Mouse (Mus musculus) hindbrain, embryonic 15.5 days (tissue): Measurements from ENCODE around the gene P2ry12. TPM values are rescaled to one million over a fixed set of nuclear protein-coding genes. Genes with fewer than 3 reads are reported as not detected.
A peak's percentile ranks its signal among the peaks of the same experiment; 100 is the strongest.

Experiments
- ATAC-seq: fragments of 200-750 bp; cut with Nextera tagmentation; 2 replicates; pipeline ENCODE4 v1.8.0; 2017; ENCODE audit warnings: low read depth, moderate number of reproducible peaks, moderate TSS enrichment; ENCODE audit not compliant: low FRiP score
- H3K27ac ChIP-seq: fragments of 300-500 bp; sonication (generic); replicated peaks from 2 replicates; pipeline ENCODE4 v1.5.1; 2015; ENCODE audit warnings: mild to moderate bottlenecking, inconsistent platforms
- H3K27me3 ChIP-seq: fragments of 300-500 bp; sonication (generic); 2 replicates; pipeline ENCODE4 v1.6.1; 2015; ENCODE audit warnings: control low read depth, inconsistent platforms
- H3K36me3 ChIP-seq: fragments of 300-500 bp; sonication (generic); 2 replicates; pipeline ENCODE4 v1.6.1; 2015; ENCODE audit warnings: control low read depth, inconsistent platforms
- H3K4me1 ChIP-seq: fragments of 300-500 bp; sonication (generic); replicated peaks from 2 replicates; pipeline ENCODE4 v1.6.1; 2015; ENCODE audit warnings: control low read depth, inconsistent platforms
- H3K4me2 ChIP-seq: fragments of 300-500 bp; sonication (generic); 2 replicates; pipeline ENCODE4 v1.6.1; 2015; ENCODE audit warnings: moderate library complexity, mild to moderate bottlenecking, inconsistent platforms
- H3K4me3 ChIP-seq: fragments of 300-500 bp; sonication (generic); 2 replicates; pipeline ENCODE4 v1.5.1; 2015; ENCODE audit warnings: mild to moderate bottlenecking, inconsistent platforms
- H3K9ac ChIP-seq: fragments of 300-500 bp; sonication (generic); 2 replicates; pipeline ENCODE4 v1.6.1; 2015; ENCODE audit warnings: inconsistent platforms
- H3K9me3 ChIP-seq: fragments of 300-500 bp; sonication (generic); 2 replicates; pipeline ENCODE4 v1.6.1; 2016; ENCODE audit warnings: control low read depth, inconsistent platforms
- WGBS: fragments of 180-500 bp; shearing (Covaris S2); methylation state at CpG from one replicate; pipeline ENCODE4 v1.1.7; 2015; 5-methylcytosine and 5-hydroxymethylcytosine counted together
- polyA plus RNA-seq: library from polyadenylated mRNA; unstranded; fragments of >200 nt; fragmentation: Nextera tagmentation; extraction: Ambion mirVana; gene quantifications from 2 replicates; pipeline ENCODE4 v1.2.1, GENCODE M21; 2015

The P2ry12 gene
- polyA plus RNA-seq, 1 experiment from 2014 or later, result 8.4 TPM

DNA sequence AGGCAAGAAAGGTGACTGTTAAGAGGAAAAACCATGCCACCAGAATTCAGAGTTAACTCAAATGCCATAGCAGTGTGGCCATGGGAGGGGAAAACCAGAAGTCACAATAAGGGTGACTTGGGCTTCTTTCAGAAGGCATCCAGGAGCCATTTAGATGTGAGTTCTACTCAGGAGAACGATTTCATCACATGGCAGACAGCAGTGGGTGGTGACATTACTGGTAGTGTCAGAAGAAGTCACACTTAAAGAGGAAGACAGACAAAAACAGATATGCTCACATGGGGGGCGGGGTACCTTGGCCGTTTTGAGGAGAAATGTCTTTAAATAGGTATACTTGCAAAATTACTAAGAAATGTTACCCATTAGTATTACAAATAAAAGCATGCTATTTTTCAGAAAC lies 1.3 kb upstream of the P2ry12 start:
- Histone ChIP-seq H3K27me3 (no peaks in the 10 kb centered on the region), H3K36me3 (peaks cover 7% of the 10 kb centered on the region), H3K4me2 (no peak overlapping the region), H3K4me3 (no peak overlapping the region), H3K9me3 (no peaks in the 10 kb centered on the region), H3K9ac (no peak overlapping the region), H3K4me1 (peaks cover 3% of the 10 kb centered on the region; the same call in 1 of the 2 replicates), H3K27ac (no peak overlapping the region)
- ATAC-seq, result no peak
- 79% methylated on average over 3 of the region's 3 CpGs for WGBS

DNA sequence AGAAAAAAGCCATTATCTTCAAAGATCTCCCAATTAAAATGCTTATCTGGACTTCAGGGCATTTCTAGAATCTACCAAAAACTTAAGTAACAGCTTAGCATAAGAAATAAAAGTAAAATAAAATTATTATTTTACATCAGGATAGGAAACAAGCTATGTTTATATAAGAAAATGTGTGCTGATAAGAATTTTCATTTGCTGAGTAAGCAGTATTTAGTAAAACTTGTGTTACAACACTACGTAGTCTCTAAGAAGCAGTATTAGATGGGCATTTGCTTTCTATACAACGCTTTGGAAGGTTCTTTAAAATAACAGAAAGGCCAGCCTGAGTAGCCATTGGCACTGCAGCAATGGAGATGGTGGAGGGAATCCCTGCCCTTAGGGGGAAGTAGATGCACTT lies 746 bp upstream of the P2ry12 start:
- H3K27me3 ChIP-seq, result no peaks in the 10 kb centered on the region
- H3K4me3 ChIP-seq, result no peak overlapping the region
- H3K4me1 ChIP-seq, result peaks cover 3% of the 10 kb centered on the region; the same call in 1 of the 2 replicates
- H3K27ac ChIP-seq, result no peak overlapping the region
- H3K9ac ChIP-seq, result no peak overlapping the region
- no peak for ATAC-seq
- WGBS, result 91% methylated on average over 2 of the region's 2 CpGs
- H3K36me3 ChIP-seq, result peaks cover 5% of the 10 kb centered on the region
- H3K9me3 ChIP-seq, result no peaks in the 10 kb centered on the region
- no peak overlapping the region for H3K4me2 ChIP-seq

DNA sequence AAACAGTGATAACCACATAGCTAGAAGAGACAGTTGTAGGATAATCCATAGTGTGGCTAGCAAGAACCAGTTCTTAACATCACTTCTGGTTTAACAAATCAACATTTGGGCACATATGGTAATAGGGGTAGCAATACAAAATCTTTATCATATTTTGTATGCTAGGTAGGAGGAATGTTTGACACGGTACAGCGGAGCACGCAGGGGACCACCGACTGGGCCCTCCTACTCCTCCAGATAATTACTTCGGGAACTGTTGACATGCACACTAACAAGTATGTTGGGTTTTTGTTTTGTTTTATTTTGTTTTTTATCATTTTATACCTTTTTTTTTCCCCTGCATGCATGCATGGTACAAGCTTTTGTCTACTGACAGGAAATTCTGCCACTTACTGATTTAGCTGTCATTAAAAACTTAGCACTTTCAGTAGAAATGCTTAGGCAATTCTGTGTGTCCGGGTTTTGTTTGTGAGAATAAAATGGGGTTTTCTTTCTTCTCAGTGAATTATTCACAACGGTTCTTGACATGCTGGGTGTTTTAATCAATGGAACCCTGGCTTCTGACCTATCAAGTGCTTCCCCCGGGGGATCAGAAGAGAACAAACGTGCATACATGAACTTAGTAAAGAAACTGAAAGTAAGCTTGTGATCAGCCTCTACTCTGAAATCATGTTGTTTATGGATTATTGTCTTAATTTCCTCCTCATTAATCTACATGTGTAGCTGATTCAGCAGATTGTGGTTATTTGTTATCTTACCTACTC lies 780 bp downstream of the P2ry12 start:
- ATAC-seq, result no peak
- Histone ChIP-seq H3K36me3 (no peaks in the 10 kb centered on the region), H3K27me3 (no peaks in the 10 kb centered on the region), H3K4me1 (peaks cover 3% of the 10 kb centered on the region; the same call in 1 of the 2 replicates), H3K9me3 (no peaks in the 10 kb centered on the region), H3K27ac (no peak overlapping the region), H3K4me2 (no peak overlapping the region), H3K9ac (no peak overlapping the region), H3K4me3 (no peak overlapping the region)
- WGBS, result 16% methylated on average over 9 of the region's 9 CpGs

DNA sequence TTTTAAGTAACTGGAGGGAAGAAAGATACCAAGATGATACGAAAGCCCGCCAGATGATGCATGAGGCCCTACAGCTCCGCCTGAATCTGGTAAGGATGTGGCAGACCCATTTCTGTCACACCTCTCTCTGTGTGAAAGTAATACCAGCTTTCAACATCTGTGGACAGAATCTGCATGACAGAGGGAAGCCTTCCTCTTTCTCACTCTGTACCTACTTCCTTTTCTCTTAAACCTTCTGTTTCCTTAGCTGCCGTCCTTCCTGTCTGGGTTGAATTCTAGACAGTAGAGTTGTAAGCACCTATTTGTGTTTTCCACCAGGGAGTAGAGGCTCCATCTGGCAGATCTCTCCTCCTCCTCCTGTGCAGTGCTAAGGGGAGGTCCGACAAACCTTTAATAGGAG lies 1.9 kb downstream of the P2ry12 start:
- no peak for ATAC-seq
- Histone ChIP-seq H3K9ac (no peak overlapping the region), H3K27me3 (no peaks in the 10 kb centered on the region), H3K36me3 (no peaks in the 10 kb centered on the region), H3K27ac (no peak overlapping the region), H3K4me2 (no peak overlapping the region), H3K4me1 (peaks cover 3% of the 10 kb centered on the region; the same call in 1 of the 2 replicates), H3K4me3 (no peak overlapping the region), H3K9me3 (no peaks in the 10 kb centered on the region)
- 75% methylated on average over 5 of the region's 5 CpGs for WGBS

DNA sequence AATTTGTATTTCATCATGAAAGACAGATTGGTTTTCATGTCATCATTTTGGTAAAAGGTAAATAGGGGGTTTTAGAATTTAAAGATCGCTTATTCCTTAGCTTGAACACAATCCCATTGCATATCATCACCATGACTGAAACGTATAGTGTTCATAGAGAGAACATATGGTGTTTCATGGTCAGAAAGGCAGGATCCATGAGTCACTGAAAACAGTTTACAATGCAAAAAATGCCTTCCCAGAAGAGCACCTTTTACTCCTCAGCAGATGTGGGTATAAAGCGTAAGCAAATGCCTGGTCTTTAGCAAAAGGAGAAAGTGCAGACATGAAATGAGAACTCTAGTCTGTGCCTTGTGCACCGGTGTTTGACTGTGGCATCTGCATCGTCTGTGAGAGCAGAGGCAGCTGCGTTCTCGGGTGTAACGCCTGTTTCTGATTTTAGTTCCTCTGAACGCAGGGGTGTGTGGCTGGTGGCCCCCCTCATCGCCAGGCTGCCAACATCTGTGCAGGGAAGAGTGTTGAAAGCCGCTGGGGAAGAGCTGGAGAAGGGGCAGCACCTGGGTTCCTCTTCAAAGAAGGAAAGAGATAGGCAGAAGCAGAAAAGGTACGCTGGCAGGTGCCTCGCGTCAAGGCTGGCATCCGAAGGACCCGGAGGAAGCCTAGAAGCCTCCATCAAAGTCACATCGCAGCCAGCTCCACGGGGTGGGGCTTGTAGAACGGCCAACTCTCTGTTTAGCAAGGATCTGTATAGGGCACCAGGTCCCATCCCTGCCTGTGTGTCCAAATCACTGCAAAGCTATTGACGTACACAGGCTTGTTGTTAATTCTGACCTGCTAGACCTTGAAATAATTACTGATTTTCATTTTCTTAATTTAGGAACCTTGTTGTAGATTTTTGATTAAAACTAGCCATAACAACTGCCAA lies 4.7 kb downstream of the P2ry12 start:
- Histone ChIP-seq H3K27me3 (no peaks in the 10 kb centered on the region), H3K9me3 (no peaks in the 10 kb centered on the region), H3K9ac (no peak overlapping the region), H3K27ac (no peak overlapping the region), H3K4me3 (no peak overlapping the region), H3K4me2 (no peak overlapping the region), H3K36me3 (no peaks in the 10 kb centered on the region), H3K4me1 (peaks cover 3% of the 10 kb centered on the region; the same call in 1 of the 2 replicates)
- 84% methylated on average over 20 of the region's 20 CpGs for WGBS
- no peak for ATAC-seq

DNA sequence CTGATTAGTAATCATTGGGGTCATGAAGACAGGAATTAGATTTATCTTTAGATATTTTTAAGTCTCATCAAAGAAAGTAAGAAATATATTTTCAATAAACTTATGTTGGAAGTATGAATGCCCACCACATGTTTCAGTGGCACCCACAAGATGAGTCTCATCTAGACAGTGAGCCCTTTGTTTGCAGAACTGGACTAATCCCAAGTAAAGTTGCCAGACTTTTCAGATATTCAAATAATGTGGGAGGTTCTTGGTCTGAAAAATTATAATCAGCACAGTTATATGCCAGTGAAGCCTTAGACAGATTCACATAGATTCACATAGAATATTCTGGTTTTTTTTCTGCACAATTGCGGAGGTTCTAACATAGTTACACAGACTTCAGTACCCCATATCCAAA lies 12.2 kb downstream of the P2ry12 start:
- Histone ChIP-seq H3K4me1 (no peaks in the 10 kb centered on the region), H3K4me3 (no peak overlapping the region), H3K27me3 (no peaks in the 10 kb centered on the region), H3K36me3 (peaks cover 4% of the 10 kb centered on the region; the same call in 1 of the 2 replicates), H3K9me3 (no peaks in the 10 kb centered on the region), H3K27ac (no peak overlapping the region), H3K9ac (no peak overlapping the region), H3K4me2 (no peak overlapping the region)
- WGBS, result 96% methylated on average over 1 of the region's 1 CpGs
- ATAC-seq, result no peak

DNA sequence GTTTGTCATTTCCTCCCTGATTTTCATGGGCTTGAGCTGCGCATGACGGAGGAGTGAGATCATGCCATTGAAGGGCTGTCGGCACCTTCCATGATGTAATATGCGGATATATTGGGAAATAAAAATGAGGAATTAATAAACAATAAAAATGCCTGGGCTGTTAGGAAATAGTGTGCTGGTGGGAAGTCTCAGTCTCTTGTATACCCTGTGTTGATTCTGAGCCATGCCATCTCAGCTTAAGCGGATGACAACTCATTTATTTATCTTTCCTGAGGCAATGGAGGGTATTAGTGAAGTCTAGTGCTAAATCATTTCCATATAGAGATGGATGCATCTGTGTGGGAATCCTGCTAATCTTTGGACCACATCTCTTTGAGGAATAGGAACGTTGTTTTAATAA lies 14.6 kb downstream of the P2ry12 start:
- Histone ChIP-seq H3K4me2 (no peak overlapping the region), H3K9ac (no peak overlapping the region), H3K27ac (no peak overlapping the region), H3K9me3 (no peaks in the 10 kb centered on the region), H3K36me3 (peaks cover 4% of the 10 kb centered on the region; the same call in 1 of the 2 replicates), H3K4me3 (no peak overlapping the region), H3K4me1 (no peaks in the 10 kb centered on the region), H3K27me3 (no peaks in the 10 kb centered on the region)
- 89% methylated on average over 6 of the region's 6 CpGs for WGBS
- ATAC-seq, result no peak

DNA sequence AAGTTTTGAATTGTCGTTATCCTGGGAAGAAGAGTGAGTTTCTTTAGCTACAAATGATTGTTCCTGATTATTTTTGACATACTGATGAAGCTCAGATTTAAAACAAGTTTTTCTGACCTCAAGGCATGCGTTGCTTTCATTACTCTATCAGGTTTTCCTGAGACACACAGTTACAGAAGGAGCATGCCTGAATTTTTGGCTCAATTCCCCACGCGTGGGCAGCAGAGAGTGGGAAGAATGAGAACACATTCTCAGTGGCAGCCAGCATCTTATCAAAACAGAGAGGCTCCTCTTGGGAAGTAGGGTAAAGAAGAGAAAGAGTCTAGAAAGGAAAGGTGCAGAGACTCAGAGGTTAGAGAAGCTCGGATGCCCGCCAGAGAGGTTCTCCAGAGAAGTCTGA lies 19.3 kb downstream of the P2ry12 start:
- H3K36me3 ChIP-seq, result peaks cover 5% of the 10 kb centered on the region; the same call in 1 of the 2 replicates
- H3K27me3 ChIP-seq, result no peaks in the 10 kb centered on the region
- 74% methylated on average over 6 of the region's 6 CpGs for WGBS
- no peak for ATAC-seq
- H3K9me3 ChIP-seq, result no peaks in the 10 kb centered on the region
- H3K27ac ChIP-seq, result no peak overlapping the region
- H3K4me1 ChIP-seq, result no peaks in the 10 kb centered on the region
- no peak overlapping the region for H3K4me3 ChIP-seq
- H3K4me2 ChIP-seq, result no peak overlapping the region
- H3K9ac ChIP-seq, result no peak overlapping the region

DNA sequence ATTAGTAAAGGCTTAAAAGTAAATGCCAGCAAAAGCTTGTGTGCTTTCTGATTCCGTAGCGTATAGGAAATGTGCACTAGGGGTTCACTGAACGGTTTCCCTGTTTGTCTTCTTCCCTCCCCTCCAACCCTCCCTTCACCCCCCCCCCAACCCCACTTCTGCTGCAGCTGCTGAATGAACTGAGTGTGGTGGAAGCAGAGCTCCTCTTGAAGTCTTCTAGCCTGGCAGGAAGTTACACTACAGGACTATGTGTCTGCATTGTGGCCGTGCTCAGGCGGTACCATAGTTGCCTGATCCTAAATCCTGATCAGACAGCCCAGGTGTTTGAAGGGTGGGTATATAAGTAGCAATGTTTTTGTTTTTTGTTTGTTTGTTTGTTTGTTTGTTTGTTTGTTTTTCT lies 27.8 kb downstream of the P2ry12 start:
- no peak overlapping the region for H3K27ac ChIP-seq
- 81% methylated on average over 5 of the region's 5 CpGs for WGBS
- H3K27me3 ChIP-seq, result no peaks in the 10 kb centered on the region
- ATAC-seq, result no peak
- H3K9ac ChIP-seq, result no peak overlapping the region
- peaks cover 6% of the 10 kb centered on the region; the same call in 1 of the 2 replicates for H3K36me3 ChIP-seq
- H3K4me3 ChIP-seq, result no peak overlapping the region
- no peaks in the 10 kb centered on the region for H3K9me3 ChIP-seq
- H3K4me1 ChIP-seq, result no peaks in the 10 kb centered on the region
- no peak overlapping the region for H3K4me2 ChIP-seq

DNA sequence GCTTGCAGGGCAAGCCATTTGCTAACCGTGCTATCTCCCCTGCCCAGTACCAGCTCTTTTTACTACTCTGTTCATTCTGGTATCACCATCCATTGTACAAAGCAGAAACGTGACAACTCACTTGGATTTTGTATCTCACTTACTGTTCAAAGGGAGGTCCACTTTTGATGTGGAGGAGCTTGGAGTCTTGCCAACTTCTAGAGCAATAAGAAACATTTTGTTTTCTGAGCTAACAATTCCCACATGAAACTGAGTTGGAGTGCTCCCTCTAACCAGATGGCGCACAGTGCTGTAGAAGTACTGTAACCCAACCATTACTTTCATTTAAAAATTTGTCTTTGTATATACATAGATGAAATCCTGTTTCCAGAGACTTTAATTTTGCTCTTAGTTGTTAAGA lies 31.8 kb downstream of the P2ry12 start:
- Histone ChIP-seq H3K36me3 (0 out of 2 replicates have a peak, but pooled peaks cover 4% of the 10 kb centered on the region), H3K27me3 (no peaks in the 10 kb centered on the region), H3K4me1 (no peaks in the 10 kb centered on the region), H3K27ac (no peak overlapping the region), H3K4me3 (no peak overlapping the region), H3K9ac (no peak overlapping the region), H3K4me2 (no peak overlapping the region), H3K9me3 (no peaks in the 10 kb centered on the region)
- no peak for ATAC-seq
- 69% methylated on average over 3 of the region's 3 CpGs for WGBS

DNA sequence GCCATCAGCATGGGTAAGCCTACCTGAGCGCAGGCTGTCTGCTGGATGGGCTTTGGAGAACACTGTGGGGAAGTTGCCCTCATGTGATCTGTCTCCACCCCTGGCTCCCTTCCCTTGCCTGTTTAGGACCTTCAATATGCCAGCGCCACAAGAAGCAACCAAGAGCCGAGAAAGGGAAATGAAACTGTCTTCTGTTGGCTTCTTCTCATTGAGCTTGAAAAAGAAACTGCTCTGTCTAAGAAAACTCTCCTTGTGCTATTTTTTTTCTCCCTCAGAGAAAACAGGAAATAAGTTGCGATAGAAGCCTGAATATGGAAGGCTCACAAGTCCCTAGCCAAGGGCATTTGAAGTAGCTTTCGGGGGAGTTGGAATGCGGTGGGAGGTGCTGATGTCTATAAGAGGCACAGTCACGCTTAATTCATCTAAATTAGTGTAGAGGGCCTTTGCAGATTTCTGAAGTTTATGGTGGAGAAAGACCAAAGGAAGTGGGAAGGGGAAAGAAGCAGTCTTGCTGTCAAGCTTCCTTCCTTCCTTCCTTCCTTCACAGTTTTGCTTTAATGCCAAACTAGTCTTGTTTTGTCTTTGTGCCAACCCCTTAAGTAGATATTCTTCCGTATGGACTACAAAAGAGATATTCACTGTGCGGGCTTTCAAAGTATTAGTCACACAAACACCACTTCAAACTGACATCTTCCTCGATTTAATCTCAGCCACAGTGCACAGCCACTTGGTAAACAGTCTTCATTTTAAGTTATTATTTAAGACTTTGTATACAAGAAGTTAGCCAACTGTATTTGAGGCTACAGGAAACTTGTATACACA lies 33.7 kb downstream of the P2ry12 start:
- Histone ChIP-seq H3K27me3 (no peaks in the 10 kb centered on the region), H3K4me2 (no peak overlapping the region), H3K36me3 (0 out of 2 replicates have a peak, but pooled peaks cover 4% of the 10 kb centered on the region), H3K4me3 (no peak overlapping the region), H3K4me1 (no peaks in the 10 kb centered on the region), H3K9me3 (no peaks in the 10 kb centered on the region), H3K9ac (no peak overlapping the region), H3K27ac (peak overlapping the region; percentile 35; the same call in 1 of the 2 replicates)
- ATAC-seq, result no peak
- WGBS, result 46% methylated on average over 10 of the region's 10 CpGs
